Mouse (Mus musculus): ENCODE measurements at regions not wholly inside any gene's neighbourhood (a gene's known extent, or its start where the extent isn't known, plus 50 kb on each side); places are given as distances from the start of the nearest gene placed in this dataset.

- TF ChIP-seq CTCF (IDR thresholded peaks at IDR 0.05; ENCODE audit: borderline replicate concordance, extremely low read depth, insufficient read depth, insufficient read length) (no peak), POLR2A (IDR thresholded peaks at IDR 0.05; ENCODE audit: borderline replicate concordance, extremely low read depth, insufficient read depth, insufficient read length, poor library complexity, severe bottlenecking) (no peak)
These were observed 586.2 kb upstream of the Nrsn1 start for GRCm38 (mm10) chr13:25856549-25856948.

All from brain, embryonic 14.5 days (tissue).